Mouse (Mus musculus): ENCODE data around the gene Galc. TPM values are rescaled to one million over a fixed set of nuclear protein-coding genes. Genes with fewer than 3 reads are reported as not detected.
"Not testable (repeated sequence)": the region's sequence is repeated elsewhere in the genome, so short reads cannot be mapped to it uniquely, and the experiment has no call there.

The Galc gene
- polyA plus RNA-seq, 1 experiment from 2014 or later = 9.7 TPM

DNA sequence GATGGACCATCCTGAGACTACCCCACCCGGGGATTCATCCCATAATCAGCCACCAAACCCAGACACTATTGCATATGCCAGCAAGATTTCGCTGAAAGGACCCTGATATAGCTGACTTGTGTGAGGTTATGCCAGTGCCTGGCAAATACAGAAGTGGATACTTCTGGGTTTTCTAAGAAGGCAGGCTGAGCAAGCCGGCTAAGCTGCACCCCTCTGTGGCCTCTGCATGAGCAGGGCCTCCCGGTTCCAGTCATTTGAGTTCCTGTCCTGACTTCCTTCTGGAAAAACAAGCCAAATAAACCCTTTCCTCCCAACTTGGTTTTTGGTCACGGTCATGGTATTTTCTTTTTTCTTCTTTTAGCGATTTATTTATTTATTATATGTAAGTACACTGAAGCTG is 20.8 kb downstream of the Galc start:
- 91% methylated on average over 6 of the region's 6 CpGs for WGBS
- H3K27me3 ChIP-seq (replicated peaks; ENCODE audit: control insufficient read depth, insufficient read depth, low read length); H3K27ac ChIP-seq (ENCODE audit: low read depth, low read length); ATAC-seq; H3K4me1 ChIP-seq (ENCODE audit: control insufficient read depth, insufficient read depth, low read length); H3K36me3 ChIP-seq (ENCODE audit: control insufficient read depth, insufficient read depth, low read length); H3K9ac ChIP-seq (ENCODE audit: low read length); H3K9me3 ChIP-seq (replicated peaks; ENCODE audit: control insufficient read depth, low read length); H3K4me3 ChIP-seq (ENCODE audit: low read depth, low read length); H3K4me2 ChIP-seq (ENCODE audit: low read length); DNase-seq (ENCODE audit: low spot score): not testable (repeated sequence)

GRCm38 (mm10) chr12:98227037-98227436 is 32.2 kb downstream of the Galc start:
- DNase-seq (ENCODE audit: low spot score) (no peak), ATAC-seq (no peak)
- Histone ChIP-seq H3K27ac (ENCODE audit: low read depth, low read length) (no peak overlapping the region), H3K4me3 (ENCODE audit: low read depth, low read length) (no peak overlapping the region), H3K4me2 (ENCODE audit: low read length) (no peak overlapping the region), H3K4me1 (ENCODE audit: control insufficient read depth, insufficient read depth, low read length) (no peaks in the 10 kb centered on the region), H3K9ac (ENCODE audit: low read length) (no peak overlapping the region), H3K9me3 (replicated peaks; ENCODE audit: control insufficient read depth, low read length) (no peaks in the 10 kb centered on the region), H3K36me3 (ENCODE audit: control insufficient read depth, insufficient read depth, low read length) (0 out of 2 replicates have a peak, but pooled peaks cover 7% of the 10 kb centered on the region), H3K27me3 (replicated peaks; ENCODE audit: control insufficient read depth, insufficient read depth, low read length) (no peaks in the 10 kb centered on the region)
- WGBS = 95% methylated on average over 2 of the region's 2 CpGs

DNA sequence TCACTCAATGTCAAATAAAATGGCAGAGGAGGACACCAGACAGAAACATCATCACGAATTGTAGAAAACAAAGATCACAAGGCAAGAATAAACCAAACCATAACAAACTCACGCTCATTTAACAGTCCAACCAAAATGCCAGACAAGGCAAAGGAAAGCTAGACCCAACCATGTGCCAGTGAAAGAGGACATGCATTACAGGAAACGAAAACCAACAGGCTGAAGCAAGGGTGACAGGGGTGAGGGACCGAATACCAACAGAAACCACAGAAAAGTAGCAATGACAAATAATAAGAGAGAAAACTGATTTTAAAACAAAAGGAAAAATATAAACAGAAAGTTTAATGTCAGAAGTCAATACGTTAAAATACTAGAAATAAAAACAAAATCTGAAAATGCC is 36.0 kb downstream of the Galc start:
- ATAC-seq (no peak), DNase-seq (ENCODE audit: low spot score) (no peak)
- no peaks in the 10 kb centered on the region for H3K4me1 ChIP-seq (ENCODE audit: control insufficient read depth, insufficient read depth, low read length)
- H3K27ac ChIP-seq (ENCODE audit: low read depth, low read length) = no peak overlapping the region
- 0 out of 2 replicates have a peak, but pooled peaks cover 7% of the 10 kb centered on the region for H3K36me3 ChIP-seq (ENCODE audit: control insufficient read depth, insufficient read depth, low read length)
- H3K4me2 ChIP-seq (ENCODE audit: low read length) = no peak overlapping the region
- no peaks in the 10 kb centered on the region for H3K27me3 ChIP-seq (replicated peaks; ENCODE audit: control insufficient read depth, insufficient read depth, low read length)
- WGBS = 91% methylated on average over 5 of the region's 5 CpGs
- H3K9me3 ChIP-seq (replicated peaks; ENCODE audit: control insufficient read depth, low read length) = no peaks in the 10 kb centered on the region
- H3K4me3 ChIP-seq (ENCODE audit: low read depth, low read length) = no peak overlapping the region
- H3K9ac ChIP-seq (ENCODE audit: low read length) = no peak overlapping the region

GRCm38 (mm10) chr12:98216432-98216831 is 42.8 kb downstream of the Galc start:
- 83% methylated on average over 11 of the region's 11 CpGs for WGBS
- Histone ChIP-seq H3K27ac (ENCODE audit: low read depth, low read length) (no peak overlapping the region), H3K9me3 (replicated peaks; ENCODE audit: control insufficient read depth, low read length) (no peaks in the 10 kb centered on the region), H3K27me3 (replicated peaks; ENCODE audit: control insufficient read depth, insufficient read depth, low read length) (no peaks in the 10 kb centered on the region), H3K4me1 (ENCODE audit: control insufficient read depth, insufficient read depth, low read length) (no peaks in the 10 kb centered on the region), H3K4me3 (ENCODE audit: low read depth, low read length) (no peak overlapping the region), H3K4me2 (ENCODE audit: low read length) (no peak overlapping the region), H3K9ac (ENCODE audit: low read length) (no peak overlapping the region), H3K36me3 (ENCODE audit: control insufficient read depth, insufficient read depth, low read length) (no peaks in the 10 kb centered on the region)
- DNase-seq (ENCODE audit: low spot score) (no peak), ATAC-seq (no peak)

GRCm38 (mm10) chr12:98215512-98215911 is 43.7 kb downstream of the Galc start:
- Histone ChIP-seq H3K4me2 (ENCODE audit: low read length) (no peak overlapping the region), H3K4me1 (ENCODE audit: control insufficient read depth, insufficient read depth, low read length) (no peaks in the 10 kb centered on the region), H3K27ac (ENCODE audit: low read depth, low read length) (no peak overlapping the region), H3K27me3 (replicated peaks; ENCODE audit: control insufficient read depth, insufficient read depth, low read length) (no peaks in the 10 kb centered on the region), H3K9me3 (replicated peaks; ENCODE audit: control insufficient read depth, low read length) (no peaks in the 10 kb centered on the region), H3K9ac (ENCODE audit: low read length) (no peak overlapping the region), H3K36me3 (ENCODE audit: control insufficient read depth, insufficient read depth, low read length) (no peaks in the 10 kb centered on the region), H3K4me3 (ENCODE audit: low read depth, low read length) (no peak overlapping the region)
- 69% methylated on average over 6 of the region's 6 CpGs for WGBS
- DNase-seq (ENCODE audit: low spot score) = no peak
- ATAC-seq = no peak

DNA sequence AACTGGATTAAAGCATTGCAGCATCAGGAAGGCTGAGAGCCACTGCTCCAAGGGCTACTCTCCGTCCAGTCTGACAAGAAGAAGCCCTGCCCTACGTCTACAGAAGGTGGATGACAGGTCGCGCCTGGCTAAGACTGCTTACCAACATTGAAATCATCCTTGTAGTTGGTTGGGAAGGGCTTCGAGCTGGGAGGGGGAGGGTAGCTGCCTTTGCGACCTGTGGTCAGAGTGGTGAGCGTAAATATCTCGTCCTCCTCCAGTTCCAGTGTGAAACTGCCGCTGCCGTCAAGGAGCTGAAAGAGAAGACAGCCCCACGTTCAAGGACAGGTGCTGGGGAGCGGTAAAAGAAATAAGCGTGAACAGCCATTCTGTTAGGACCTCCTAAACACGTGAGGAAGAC is 45.1 kb downstream of the Galc start:
- no peak overlapping the region for H3K4me3 ChIP-seq (ENCODE audit: low read depth, low read length)
- 88% methylated on average over 14 of the region's 14 CpGs for WGBS
- no peaks in the 10 kb centered on the region for H3K27me3 ChIP-seq (replicated peaks; ENCODE audit: control insufficient read depth, insufficient read depth, low read length)
- ATAC-seq (no peak), DNase-seq (ENCODE audit: low spot score) (no peak)
- H3K9ac ChIP-seq (ENCODE audit: low read length) = no peak overlapping the region
- H3K4me1 ChIP-seq (ENCODE audit: control insufficient read depth, insufficient read depth, low read length) = no peaks in the 10 kb centered on the region
- no peaks in the 10 kb centered on the region for H3K36me3 ChIP-seq (ENCODE audit: control insufficient read depth, insufficient read depth, low read length)
- H3K27ac ChIP-seq (ENCODE audit: low read depth, low read length) = no peak overlapping the region
- no peaks in the 10 kb centered on the region for H3K9me3 ChIP-seq (replicated peaks; ENCODE audit: control insufficient read depth, low read length)
- no peak overlapping the region for H3K4me2 ChIP-seq (ENCODE audit: low read length)

GRCm38 (mm10) chr12:98213791-98214190 is 45.5 kb downstream of the Galc start:
- Histone ChIP-seq H3K4me3 (ENCODE audit: low read depth, low read length) (no peak overlapping the region), H3K36me3 (ENCODE audit: control insufficient read depth, insufficient read depth, low read length) (no peaks in the 10 kb centered on the region), H3K9me3 (replicated peaks; ENCODE audit: control insufficient read depth, low read length) (no peaks in the 10 kb centered on the region), H3K4me2 (ENCODE audit: low read length) (no peak overlapping the region), H3K4me1 (ENCODE audit: control insufficient read depth, insufficient read depth, low read length) (no peaks in the 10 kb centered on the region), H3K27ac (ENCODE audit: low read depth, low read length) (no peak overlapping the region), H3K9ac (ENCODE audit: low read length) (no peak overlapping the region), H3K27me3 (replicated peaks; ENCODE audit: control insufficient read depth, insufficient read depth, low read length) (no peaks in the 10 kb centered on the region)
- ATAC-seq = no peak
- DNase-seq (ENCODE audit: low spot score) = no peak
- WGBS = 87% methylated on average over 7 of the region's 7 CpGs

- Histone ChIP-seq H3K36me3 (ENCODE audit: control insufficient read depth, insufficient read depth, low read length) (no peaks in the 10 kb centered on the region), H3K27ac (ENCODE audit: low read depth, low read length) (no peak overlapping the region), H3K27me3 (replicated peaks; ENCODE audit: control insufficient read depth, insufficient read depth, low read length) (no peaks in the 10 kb centered on the region), H3K4me3 (ENCODE audit: low read depth, low read length) (no peak overlapping the region), H3K9ac (ENCODE audit: low read length) (no peak overlapping the region), H3K4me2 (ENCODE audit: low read length) (no peak overlapping the region), H3K9me3 (replicated peaks; ENCODE audit: control insufficient read depth, low read length) (no peaks in the 10 kb centered on the region), H3K4me1 (ENCODE audit: control insufficient read depth, insufficient read depth, low read length) (no peaks in the 10 kb centered on the region)
- ATAC-seq = no peak
- no peak for DNase-seq (ENCODE audit: low spot score)
- 96% methylated on average over 7 of the region's 7 CpGs for WGBS
Observed at GRCm38 (mm10) chr12:98213332-98213731, 45.9 kb downstream of the Galc start.

DNA sequence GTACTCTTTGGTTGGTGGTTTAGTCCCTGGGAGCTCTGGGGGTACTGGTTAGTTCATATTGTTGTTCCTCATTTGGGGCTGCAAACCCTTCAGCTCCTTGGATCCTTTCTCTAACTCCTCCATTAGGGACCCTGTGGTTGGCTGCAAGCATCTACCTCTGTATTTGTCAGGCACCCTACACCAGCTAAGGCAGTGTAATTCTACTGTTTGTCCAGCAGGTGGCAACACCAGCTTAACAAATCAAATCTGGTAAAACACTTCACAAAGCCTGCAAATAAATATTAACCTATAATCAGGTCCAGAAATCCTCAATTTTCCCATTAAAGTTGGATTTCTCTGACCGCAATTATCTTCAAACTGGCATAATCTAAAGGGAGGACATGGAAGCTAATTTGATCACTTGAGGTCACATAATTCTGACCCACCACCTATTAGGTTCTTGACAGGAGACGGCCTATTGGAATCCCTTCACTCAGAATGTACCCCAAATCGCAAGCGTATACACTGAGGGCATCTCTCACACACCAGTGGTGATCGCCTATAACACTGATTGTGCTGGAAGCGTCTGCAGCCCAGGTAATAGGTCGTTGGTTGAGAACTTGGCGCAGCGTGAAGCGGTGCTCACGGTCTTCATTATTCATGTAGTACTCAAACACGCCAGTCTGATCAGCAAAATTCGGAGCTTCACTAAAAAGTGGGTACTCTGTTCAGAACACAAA is 46.6 kb downstream of the Galc start:
- Histone ChIP-seq H3K9me3 (replicated peaks; ENCODE audit: control insufficient read depth, low read length) (no peaks in the 10 kb centered on the region), H3K36me3 (ENCODE audit: control insufficient read depth, insufficient read depth, low read length) (no peaks in the 10 kb centered on the region), H3K4me2 (ENCODE audit: low read length) (no peak overlapping the region), H3K27ac (ENCODE audit: low read depth, low read length) (no peak overlapping the region), H3K27me3 (replicated peaks; ENCODE audit: control insufficient read depth, insufficient read depth, low read length) (no peaks in the 10 kb centered on the region), H3K4me1 (ENCODE audit: control insufficient read depth, insufficient read depth, low read length) (no peaks in the 10 kb centered on the region), H3K4me3 (ENCODE audit: low read depth, low read length) (no peak overlapping the region), H3K9ac (ENCODE audit: low read length) (no peak overlapping the region)
- ATAC-seq (peak; percentile 82), DNase-seq (ENCODE audit: low spot score) (peak; percentile 81)
- WGBS = 88% methylated on average over 13 of the region's 13 CpGs

Data from forebrain, embryonic 14.5 days (tissue).